Mouse (Mus musculus): Measurements from ENCODE around the gene Scgb1a1. TPM values are rescaled to one million over a fixed set of nuclear protein-coding genes. Genes with fewer than 3 reads are reported as not detected.

Gene Scgb1a1
- polyA plus RNA-seq, 1 experiment: 0.44 TPM

- DNase-seq (ENCODE audit: extremely low spot score in 1 of 2, low spot score in 1 of 2): no peak
Observed at GRCm38 (mm10) chr19:9047946-9048387, 39.8 kb downstream of the Scgb1a1 start.

- DNase-seq (ENCODE audit: extremely low spot score in 1 of 2, low spot score in 1 of 2): no peak
Observed at GRCm38 (mm10) chr19:9047207-9047945, 40.4 kb downstream of the Scgb1a1 start.

DNA sequence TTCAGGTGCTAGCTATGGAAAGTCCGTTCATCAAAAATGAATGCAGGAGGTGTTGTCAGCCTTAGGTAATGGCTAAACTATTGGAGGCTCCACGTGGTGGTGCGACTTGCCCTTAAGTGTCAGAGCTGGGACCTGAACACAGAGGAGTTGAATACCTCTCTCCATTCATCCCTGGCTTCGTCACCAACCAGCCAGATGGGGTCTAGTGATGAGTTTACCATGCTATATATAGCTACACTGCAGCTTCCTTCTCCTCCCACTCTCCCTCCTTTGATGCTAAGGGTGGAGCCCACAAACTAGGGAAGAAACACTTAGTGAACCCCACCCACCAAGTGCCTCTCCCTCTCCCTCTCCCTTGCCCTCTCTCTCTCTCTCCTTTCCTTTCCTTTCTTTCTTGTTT lies 43.5 kb downstream of the Scgb1a1 start:
- no peak for DNase-seq (ENCODE audit: extremely low spot score in 1 of 2, low spot score in 1 of 2)

GRCm38 (mm10) chr19:9043123-9043522 lies 44.6 kb downstream of the Scgb1a1 start:
- DNase-seq (ENCODE audit: extremely low spot score in 1 of 2, low spot score in 1 of 2): no peak

- DNase-seq (ENCODE audit: extremely low spot score in 1 of 2, low spot score in 1 of 2): no peak
Observed at GRCm38 (mm10) chr19:9041074-9041473, 46.7 kb downstream of the Scgb1a1 start.

GRCm38 (mm10) chr19:9040649-9041048 lies 47.1 kb downstream of the Scgb1a1 start:
- DNase-seq (ENCODE audit: extremely low spot score in 1 of 2, low spot score in 1 of 2): no peak

- no peak for DNase-seq (ENCODE audit: extremely low spot score in 1 of 2, low spot score in 1 of 2)
Observed at GRCm38 (mm10) chr19:9039928-9040327, 47.8 kb downstream of the Scgb1a1 start.

DNA sequence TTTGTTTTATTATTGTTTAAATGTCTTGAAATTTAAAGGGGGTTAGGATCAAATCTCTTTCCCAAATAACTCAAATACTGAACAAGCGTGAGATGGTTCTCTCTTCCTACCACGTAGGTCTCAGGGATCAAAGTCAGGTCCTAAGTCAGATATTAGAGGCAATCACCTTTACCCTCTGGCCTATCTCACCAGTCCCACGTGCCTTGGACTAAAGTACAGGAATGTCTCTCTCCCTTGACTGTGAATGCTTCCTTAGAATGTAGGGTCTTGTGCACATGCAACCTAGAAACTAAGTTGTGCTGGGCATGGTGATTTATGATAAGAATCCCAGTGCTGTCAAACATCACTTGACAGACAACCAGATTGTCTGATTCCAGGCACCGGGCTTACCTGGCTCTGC lies 48.5 kb downstream of the Scgb1a1 start:
- DNase-seq (ENCODE audit: extremely low spot score in 1 of 2, low spot score in 1 of 2): no peak

DNA sequence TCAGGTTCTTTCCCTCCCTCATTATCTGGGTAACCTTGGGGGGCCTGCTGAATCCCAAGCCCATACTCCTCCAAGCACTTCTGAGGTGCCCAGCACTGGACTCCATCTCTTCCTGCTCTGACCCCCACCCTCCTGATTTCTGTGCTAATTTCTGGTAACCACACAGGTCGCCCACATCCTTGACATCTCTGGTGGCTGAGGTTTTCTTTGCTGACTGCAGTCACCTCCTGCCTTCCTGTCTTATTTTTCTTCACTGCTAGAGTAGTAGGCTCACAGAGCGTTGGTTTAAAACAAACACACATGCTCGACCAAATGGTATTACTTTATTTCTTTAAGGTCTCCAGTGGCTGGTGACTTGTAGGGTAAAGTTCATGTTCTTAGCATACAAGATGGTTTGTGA lies 49.6 kb downstream of the Scgb1a1 start:
- DNase-seq (ENCODE audit: extremely low spot score in 1 of 2, low spot score in 1 of 2): no peak

GRCm38 (mm10) chr19:9035101-9035500 lies 52.7 kb downstream of the Scgb1a1 start:
- DNase-seq (ENCODE audit: extremely low spot score in 1 of 2, low spot score in 1 of 2): no peak

DNA sequence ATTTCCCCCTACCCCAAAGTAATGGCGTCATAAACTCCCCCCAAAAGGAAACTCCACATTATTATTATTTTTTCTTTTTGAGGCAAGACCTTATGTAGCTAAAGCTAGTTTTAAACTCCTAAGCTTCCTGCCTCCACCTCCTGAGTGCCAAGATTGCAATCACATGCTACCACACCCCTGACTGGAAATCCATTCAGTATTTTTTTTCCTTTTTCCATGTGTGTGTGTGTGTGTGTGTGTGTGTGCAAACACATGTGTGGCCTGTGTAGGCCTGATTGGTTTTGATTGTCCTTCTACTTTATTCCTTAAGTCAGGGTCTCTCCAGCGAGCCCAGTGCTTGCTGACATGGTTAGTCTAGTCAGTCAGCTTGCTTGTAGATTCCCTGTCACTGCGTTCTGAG lies 53.3 kb downstream of the Scgb1a1 start:
- DNase-seq (ENCODE audit: extremely low spot score in 1 of 2, low spot score in 1 of 2): no peak

Other genes with a start within 250 kb of the Scgb1a1 start
- gene Gng3, start 248.8 kb downstream of the Scgb1a1 start, polyA plus RNA-seq (2012; rRNA removed): 248 and 262 TPM in 2 replicates
- gene Lrrn4cl, start 237.2 kb downstream of the Scgb1a1 start, polyA plus RNA-seq (2012; rRNA removed): 0.96 and 1.2 TPM in 2 replicates
- gene Ubxn1, start 216.5 kb downstream of the Scgb1a1 start, polyA plus RNA-seq (2012; rRNA removed): 129 and 137 TPM in 2 replicates
- gene Uqcc3, start 207.0 kb downstream of the Scgb1a1 start, polyA plus RNA-seq (2012; rRNA removed): 67.7 and 70.4 TPM in 2 replicates
- 3.7 and 4.0 TPM in 2 replicates for gene Lbhd1, start 204.2 kb downstream of the Scgb1a1 start, polyA plus RNA-seq (2012; rRNA removed)
- not detected in 2 replicates for gene Gm49403, start 204.0 kb downstream of the Scgb1a1 start, polyA plus RNA-seq (2012; rRNA removed)
- gene 1810009A15Rik, start 199.1 kb downstream of the Scgb1a1 start, polyA plus RNA-seq (2012; rRNA removed): 36.6 and 41.3 TPM in 2 replicates
- gene Gm49416, start 199.0 kb downstream of the Scgb1a1 start, polyA plus RNA-seq (2012; rRNA removed): not detected in 2 replicates
- 14.8 and 15.8 TPM in 2 replicates for gene Ints5, start 195.0 kb downstream of the Scgb1a1 start, polyA plus RNA-seq (2012; rRNA removed)
- 87.7 and 95.2 TPM in 2 replicates for gene Ganab, start 189.9 kb downstream of the Scgb1a1 start, polyA plus RNA-seq (2012; rRNA removed)
- 190 and 210 TPM in 2 replicates for gene B3gat3, start 167.6 kb downstream of the Scgb1a1 start, polyA plus RNA-seq (2012; rRNA removed)
- gene Rom1, start 158.6 kb downstream of the Scgb1a1 start, polyA plus RNA-seq (2012; rRNA removed): 8.3 and 9.6 TPM in 2 replicates
- gene Eml3, start 158.4 kb downstream of the Scgb1a1 start, polyA plus RNA-seq (2012; rRNA removed): 13.9 and 14.1 TPM in 2 replicates
- gene Mta2, start 146.1 kb downstream of the Scgb1a1 start, polyA plus RNA-seq (2012; rRNA removed): 27.6 and 31.0 TPM in 2 replicates
- gene Tut1, start 134.1 kb downstream of the Scgb1a1 start, polyA plus RNA-seq (2012; rRNA removed): 19.6 and 20.5 TPM in 2 replicates
- gene Eef1g, start 120.9 kb downstream of the Scgb1a1 start, polyA plus RNA-seq (2012; rRNA removed): 257 and 281 TPM in 2 replicates
- 6.8 and 7.5 TPM in 2 replicates for gene Ahnak, start 98.7 kb downstream of the Scgb1a1 start, polyA plus RNA-seq (2012; rRNA removed)
- gene Asrgl1, start 47.7 kb upstream of the Scgb1a1 start, polyA plus RNA-seq (2012; rRNA removed): 83.1 and 90.4 TPM in 2 replicates

Measured in frontal cortex, adult 2 months (tissue).